Mouse (Mus musculus): ENCODE data around the gene Specc1l.

GRCm38 (mm10) chr10:75339377-75339776 lies 127.5 kb downstream of the Specc1l start:
- TF ChIP-seq POLR2A (IDR thresholded peaks at IDR 0.05; ENCODE audit: low read depth, low read length) (no peak), CTCF (IDR thresholded peaks at IDR 0.05; ENCODE audit: extremely low read depth, insufficient read depth, insufficient read length, insufficient replicate concordance) (no peak)

Data from spleen, adult 2 months (tissue).